Mouse (Mus musculus) hindbrain, postnatal 0 days (tissue): ENCODE measurements at regions not wholly inside any gene's neighbourhood (a gene's known extent, or its start where the extent isn't known, plus 50 kb on each side); places are given as distances from the start of the nearest gene placed in this dataset.

Experiments used
- ATAC-seq: fragments of 200-750 bp; cut with Nextera tagmentation; 2 replicates; pipeline ENCODE4 v1.8.0; 2017; ENCODE audit warnings: mild to moderate bottlenecking, moderate TSS enrichment, moderate library complexity
- DNase-seq: peaks from one replicate; pipeline ENCODE4 v3.0.0-alpha.2; 2015; ENCODE audit warnings: low spot score
- H3K27ac ChIP-seq: fragments of 300-500 bp; sonication (generic); 2 replicates; pipeline ENCODE4 v1.5.1; 2014; ENCODE audit warnings: mild to moderate bottlenecking
- H3K27me3 ChIP-seq: fragments of 300-500 bp; sonication (generic); 2 replicates; pipeline ENCODE4 v1.6.1; 2014; ENCODE audit warnings: low read length, mixed read lengths; ENCODE audit not compliant: insufficient read depth
- H3K36me3 ChIP-seq: fragments of 300-500 bp; sonication (generic); 2 replicates; pipeline ENCODE4 v1.6.1; 2014; ENCODE audit warnings: low read length, mixed read lengths; ENCODE audit not compliant: insufficient read depth
- H3K4me1 ChIP-seq: fragments of 300-500 bp; sonication (generic); 2 replicates; pipeline ENCODE4 v1.6.1; 2014; ENCODE audit warnings: antibody characterized with exemption, low read length, mixed read lengths; ENCODE audit not compliant: insufficient read depth
- H3K4me2 ChIP-seq: fragments of 300-500 bp; sonication (generic); 2 replicates; pipeline ENCODE4 v1.6.1; 2014; ENCODE audit warnings: low read depth, mild to moderate bottlenecking, low read length, moderate library complexity, mixed read lengths
- H3K4me3 ChIP-seq: fragments of 300-500 bp; sonication (generic); 2 replicates; pipeline ENCODE4 v1.5.1; 2014; ENCODE audit warnings: low read length
- H3K9ac ChIP-seq: fragments of 300-500 bp; sonication (generic); replicated peaks from 2 replicates; pipeline ENCODE4 v1.6.1; 2014; ENCODE audit warnings: mild to moderate bottlenecking, low read length, moderate library complexity, mixed read lengths
- H3K9me3 ChIP-seq: fragments of 300-500 bp; sonication (generic); 2 replicates; pipeline ENCODE4 v1.6.1; 2016; ENCODE audit warnings: low read length, mixed read lengths
- CTCF ChIP-seq: IDR thresholded peaks from 2 replicates; pipeline ENCODE4 v1.5.1; 2016; ENCODE audit warnings: antibody characterized with exemption, control low read depth, low read depth
- WGBS: fragments of 180-500 bp; shearing (Covaris S2); extraction: QIAGEN DNeasy Blood & Tissue Kit; methylation state at CpG from one replicate; pipeline ENCODE4 v1.1.7; 2014; 5-methylcytosine and 5-hydroxymethylcytosine counted together

- Histone ChIP-seq H3K4me1 (no peaks in the 10 kb centered on the region), H3K36me3 (no peaks in the 10 kb centered on the region), H3K9ac (no peak overlapping the region), H3K4me3 (no peak overlapping the region), H3K9me3 (no peaks in the 10 kb centered on the region; the same call in 1 of the 2 replicates), H3K4me2 (no peak overlapping the region), H3K27ac (no peak overlapping the region), H3K27me3 (no peaks in the 10 kb centered on the region)
- ATAC-seq = no peak
- no peak for TF ChIP-seq CTCF
- WGBS = 75% methylated on average over 7 of the region's 7 CpGs
- no peak for DNase-seq
Measured at GRCm38 (mm10) chr5:127129495-127129894, 112.1 kb upstream of the Tmem132c start.

DNA sequence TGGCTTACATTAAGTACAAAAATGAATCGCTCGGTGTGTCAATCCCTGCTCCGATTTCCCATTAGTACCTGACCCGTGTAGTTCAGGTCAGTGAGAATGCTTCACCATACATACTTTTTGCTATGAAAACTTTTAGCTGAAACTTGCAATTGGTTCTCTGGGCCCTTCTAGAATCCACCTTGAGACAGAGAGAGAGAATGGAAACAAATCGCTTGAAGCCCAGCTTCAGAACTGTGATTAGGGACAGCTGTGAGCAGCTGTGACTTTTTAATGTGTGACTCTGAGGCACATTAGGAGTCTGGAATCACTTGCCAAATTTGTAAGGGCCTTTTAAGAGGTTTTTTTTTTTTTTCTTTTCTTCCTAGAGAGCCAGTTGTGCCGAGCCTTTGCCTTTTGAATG is 107.2 kb upstream of the Tmem132c start:
- Histone ChIP-seq H3K4me1 (no peaks in the 10 kb centered on the region), H3K36me3 (no peaks in the 10 kb centered on the region), H3K9me3 (no peaks in the 10 kb centered on the region; the same call in 1 of the 2 replicates), H3K4me2 (no peak overlapping the region), H3K4me3 (no peak overlapping the region), H3K27ac (no peak overlapping the region), H3K27me3 (no peaks in the 10 kb centered on the region), H3K9ac (no peak overlapping the region)
- DNase-seq (no peak), ATAC-seq (no peak)
- no peak for TF ChIP-seq CTCF
- 83% methylated on average over 6 of the region's 6 CpGs for WGBS

DNA sequence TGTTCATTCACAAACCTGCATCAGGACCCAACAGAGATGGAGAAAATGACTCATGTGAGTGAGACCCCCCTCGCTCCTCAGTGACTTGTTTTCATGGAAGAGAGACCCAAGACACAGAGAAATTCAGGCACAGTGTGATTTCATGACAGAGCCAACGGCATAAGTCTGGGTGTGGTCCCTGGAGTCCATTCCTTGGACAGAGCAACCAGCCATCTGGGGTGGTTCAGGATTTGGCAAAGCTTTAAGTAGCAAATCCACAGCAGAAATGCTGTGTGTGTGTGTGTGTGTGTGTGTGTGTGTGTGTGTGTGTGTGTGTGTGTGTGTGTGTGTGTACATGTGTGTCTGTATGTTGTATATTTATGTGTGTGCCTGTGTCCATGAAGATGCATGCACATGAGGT is 101.0 kb upstream of the Tmem132c start:
- Histone ChIP-seq H3K27me3 (no peaks in the 10 kb centered on the region), H3K4me2 (no peak overlapping the region), H3K36me3 (no peaks in the 10 kb centered on the region), H3K9ac (no peak overlapping the region), H3K27ac (no peak overlapping the region), H3K4me1 (no peaks in the 10 kb centered on the region), H3K4me3 (no peak overlapping the region), H3K9me3 (no peaks in the 10 kb centered on the region)
- WGBS = 60% methylated on average over 2 of the region's 2 CpGs
- no peak for TF ChIP-seq CTCF
- DNase-seq (peak; percentile 57), ATAC-seq (no peak)

- 47% methylated on average over 3 of the region's 3 CpGs for WGBS
- Histone ChIP-seq H3K9ac (no peak overlapping the region), H3K27me3 (no peaks in the 10 kb centered on the region), H3K4me1 (no peaks in the 10 kb centered on the region), H3K4me2 (no peak overlapping the region), H3K27ac (no peak overlapping the region), H3K4me3 (no peak overlapping the region), H3K36me3 (no peaks in the 10 kb centered on the region), H3K9me3 (no peaks in the 10 kb centered on the region)
- ATAC-seq (no peak), DNase-seq (peak; percentile 57)
- peak; percentile 67 for TF ChIP-seq CTCF
Measured at GRCm38 (mm10) chr5:127160292-127160691, 81.3 kb upstream of the Tmem132c start.

DNA sequence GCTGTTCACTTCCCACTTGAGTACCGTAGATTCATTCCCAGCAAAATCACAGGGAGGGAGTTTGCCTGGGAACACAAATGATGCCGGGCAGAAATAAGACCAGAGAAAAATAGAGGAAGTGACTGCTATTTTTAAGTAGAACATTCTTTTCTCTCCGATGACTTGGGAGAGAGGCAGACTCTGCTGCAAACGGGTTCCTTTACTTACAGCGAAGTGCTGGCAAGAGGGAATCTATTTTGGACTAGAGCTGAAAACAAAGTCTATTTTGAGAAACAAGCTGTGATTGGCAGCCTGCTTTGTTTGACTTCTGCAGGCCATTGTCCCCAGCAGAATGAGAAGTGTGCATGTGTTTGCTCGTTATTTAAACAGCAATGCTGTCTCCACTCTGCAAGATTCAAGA is 78.2 kb upstream of the Tmem132c start:
- no peak overlapping the region for H3K4me3 ChIP-seq
- WGBS = 30% methylated on average over 6 of the region's 6 CpGs
- TF ChIP-seq CTCF = no peak
- H3K27ac ChIP-seq = no peak overlapping the region
- H3K4me2 ChIP-seq = no peak overlapping the region
- no peak overlapping the region for H3K9ac ChIP-seq
- no peak for DNase-seq
- no peaks in the 10 kb centered on the region for H3K27me3 ChIP-seq
- no peaks in the 10 kb centered on the region for H3K4me1 ChIP-seq
- no peak for ATAC-seq
- H3K9me3 ChIP-seq = no peaks in the 10 kb centered on the region
- no peaks in the 10 kb centered on the region for H3K36me3 ChIP-seq

- 94% methylated on average over 4 of the region's 4 CpGs for WGBS
- ATAC-seq = no peak
- no peaks in the 10 kb centered on the region for H3K4me1 ChIP-seq
Measured at GRCm38 (mm10) chr5:127189021-127189420, 52.6 kb upstream of the Tmem132c start.

More at GRCm38 (mm10) chr5:127189021-127189420, 52.6 kb upstream of the Tmem132c start:
- no peaks in the 10 kb centered on the region; the same call in 1 of the 2 replicates for H3K9me3 ChIP-seq
- H3K27me3 ChIP-seq = no peaks in the 10 kb centered on the region
- H3K4me2 ChIP-seq = no peak overlapping the region
- no peak overlapping the region for H3K27ac ChIP-seq
- no peak for DNase-seq
- no peak overlapping the region for H3K9ac ChIP-seq
- H3K36me3 ChIP-seq = no peaks in the 10 kb centered on the region
- H3K4me3 ChIP-seq = no peak overlapping the region
- TF ChIP-seq CTCF = peak; percentile 49
